Mouse (Mus musculus): Measurements from ENCODE around the gene H3f3a. TPM values are rescaled to one million over a fixed set of nuclear protein-coding genes. Genes with fewer than 3 reads are reported as not detected.

H3f3a gene
- polyA plus RNA-seq, 1 experiment from 2014 or later = 1,997 TPM

Other genes with a start within 250 kb of the H3f3a start
- gene Parp1, start 245.0 kb downstream of the H3f3a start, polyA plus RNA-seq (2016; fragmentation: Nextera tagmentation; extraction: Ambion mirVana) = 111 and 115 TPM in 2 replicates
- gene Lin9, start 172.8 kb downstream of the H3f3a start, polyA plus RNA-seq (2016; fragmentation: Nextera tagmentation; extraction: Ambion mirVana) = 17.5 and 18.9 TPM in 2 replicates
- gene Mixl1, start 116.9 kb downstream of the H3f3a start, polyA plus RNA-seq (2016; fragmentation: Nextera tagmentation; extraction: Ambion mirVana) = 1.0 and 1.1 TPM in 2 replicates
- gene Acbd3, start 87.9 kb downstream of the H3f3a start, polyA plus RNA-seq (2016; fragmentation: Nextera tagmentation; extraction: Ambion mirVana) = 13.9 and 15.6 TPM in 2 replicates
- gene Sde2, start 37.2 kb upstream of the H3f3a start, polyA plus RNA-seq (2016; fragmentation: Nextera tagmentation; extraction: Ambion mirVana) = 39.2 and 39.4 TPM in 2 replicates
- gene Lefty2, start 79.2 kb upstream of the H3f3a start, polyA plus RNA-seq (2016; fragmentation: Nextera tagmentation; extraction: Ambion mirVana) = not detected in 2 replicates
- gene Pycr2, start 90.3 kb upstream of the H3f3a start, polyA plus RNA-seq (2016; fragmentation: Nextera tagmentation; extraction: Ambion mirVana) = 146 and 150 TPM in 2 replicates
- gene Lefty1, start 121.1 kb upstream of the H3f3a start, polyA plus RNA-seq (2016; fragmentation: Nextera tagmentation; extraction: Ambion mirVana) = 4.7 and 7.1 TPM in 2 replicates
- gene Tmem63a, start 128.4 kb upstream of the H3f3a start, polyA plus RNA-seq (2016; fragmentation: Nextera tagmentation; extraction: Ambion mirVana) = 6.5 and 6.6 TPM in 2 replicates
- gene Ephx1, start 207.0 kb upstream of the H3f3a start, polyA plus RNA-seq (2016; fragmentation: Nextera tagmentation; extraction: Ambion mirVana) = 2.1 and 2.2 TPM in 2 replicates
- 0.08 TPM in 1 of 2 replicates, not detected in the other for gene 9130409I23Rik, start 237.3 kb upstream of the H3f3a start, polyA plus RNA-seq (2016; fragmentation: Nextera tagmentation; extraction: Ambion mirVana)

Data from liver, embryonic 12.5 days (tissue).